Mouse (Mus musculus) bone marrow macrophage, adult 2 months (primary cell): Measurements from ENCODE around the gene Tex14.
"Not testable (repeated sequence)": the region's sequence is repeated elsewhere in the genome, so short reads cannot be mapped to it uniquely, and the experiment has no call there.

Source experiments
- CTCF ChIP-seq: IDR thresholded peaks from 2 replicates; pipeline ENCODE4 v1.5.1; 2012; ENCODE audit warnings: low read depth, mild to moderate bottlenecking, low read length, moderate library complexity
- POLR2A ChIP-seq: IDR thresholded peaks from 2 replicates; pipeline ENCODE4 v1.6.1; 2012; ENCODE audit warnings: mild to moderate bottlenecking, low read depth, low read length, borderline replicate concordance

GRCm38 (mm10) chr11:87444056-87444455 lies 39.2 kb downstream of the Tex14 start:
- TF ChIP-seq POLR2A, CTCF: not testable (repeated sequence)
